24 mouse cellular contexts compared by ENCODE assay signal in the genomic region with DNA sequence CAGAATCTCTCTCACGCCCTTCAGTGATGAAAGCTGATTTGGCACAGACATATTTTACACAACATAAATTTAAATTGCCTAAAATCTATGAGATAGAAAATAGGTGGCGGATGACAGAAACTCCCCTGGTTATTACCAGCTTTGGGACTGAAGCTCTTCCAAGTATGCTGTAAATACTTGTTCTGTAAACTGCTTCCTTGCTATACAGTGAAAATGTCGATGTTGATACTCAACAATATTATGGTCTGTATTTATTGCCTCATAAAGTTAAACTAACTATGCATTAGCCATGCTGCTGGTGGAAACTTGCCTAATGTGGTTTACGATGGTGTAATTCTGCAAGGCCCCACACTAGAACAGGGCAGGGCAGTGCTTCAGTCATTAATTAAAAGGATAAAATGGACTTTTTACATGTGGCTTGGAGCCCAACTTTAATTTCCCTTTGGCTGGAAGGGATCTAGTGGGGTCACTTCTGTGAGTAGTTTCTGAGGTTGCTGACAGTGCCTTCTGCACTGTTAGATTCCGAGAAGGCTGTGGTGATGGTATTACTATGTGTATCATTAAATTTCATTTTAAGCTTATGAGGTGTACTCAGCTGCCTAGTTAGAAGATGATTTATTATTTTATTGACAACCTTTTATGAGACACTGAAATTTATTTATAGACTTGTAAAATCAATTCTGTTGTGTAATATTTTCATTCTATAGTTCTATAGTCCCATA.
A peak's percentile ranks its signal among the peaks of the same experiment; 100 is the strongest.
DNase-seq lines count a peak whose midpoint lies in the region; ATAC-seq and TF ChIP-seq lines count a peak whose summit lies in the region.
"Had no signal": no experiment of that assay in that cellular context is flagged by ENCODE, and none has a peak within 500 bp of the region (broad histone marks: within the 10 kb centered on the region; RNA-seq: fewer than 3 reads in every experiment).

No protein-coding gene starts in this region.

- DNase-seq in kidney, postnatal 0 days (ENCODE audit: low spot score), result peak; percentile 43
- DNase-seq in kidney, postnatal 4 days, result no peak
- no peak for DNase-seq in neural tube, embryonic 10.5 days (ENCODE audit: extremely low spot score, low spot score)
- DNase-seq in gastrocnemius, adult 8-10 months (ENCODE audit: low spot score in 2 of 2), result no peak
- DNase-seq in cerebellum, adult 18-20 months, result no peak
- DNase-seq: adrenal gland, postnatal 14 days; cerebellum, adult 8-10 months; cerebellum, postnatal 36 days; embryo, embryonic 11 days; gastrocnemius, postnatal 10 days; heart, postnatal 4 days; kidney, adult 11 months; liver, postnatal 0 days; thymus, postnatal 14 days had no signal

- TF ChIP-seq CTCF in intestine, postnatal 0 days (IDR thresholded peaks at IDR 0.05; ENCODE audit: low read depth), result no peak
- TF ChIP-seq CTCF in kidney, postnatal 0 days (IDR thresholded peaks at IDR 0.05; ENCODE audit: low read depth), result no peak

- no peak overlapping the region for H3K27ac ChIP-seq in intestine, embryonic 15.5 days
- H3K27ac ChIP-seq in intestine, postnatal 0 days (ENCODE audit: low read depth, low read length), result no peak overlapping the region
- no peak overlapping the region for H3K27ac ChIP-seq in kidney, postnatal 0 days
- H3K27ac ChIP-seq in neural tube, embryonic 12.5 days, result no peak overlapping the region
- H3K27ac ChIP-seq: embryonic facial prominence, embryonic 13.5 days; forebrain, embryonic 12.5 days; heart, embryonic 10.5 days; hindbrain, embryonic 14.5 days had no signal

- no peak overlapping the region for H3K4me3 ChIP-seq in intestine, embryonic 15.5 days (replicated peaks)
- no peak overlapping the region for H3K4me3 ChIP-seq in intestine, postnatal 0 days (ENCODE audit: low read depth, low read length)
- no peak overlapping the region for H3K4me3 ChIP-seq in kidney, postnatal 0 days (replicated peaks; ENCODE audit: low read depth, low read length)
- no peak overlapping the region for H3K4me3 ChIP-seq in neural tube, embryonic 12.5 days
- H3K4me3 ChIP-seq: embryonic facial prominence, embryonic 13.5 days; erythroblast, embryonic 14.5 days; forebrain, embryonic 12.5 days; heart, embryonic 10.5 days had no signal

- no peak overlapping the region for H3K4me2 ChIP-seq in intestine, embryonic 15.5 days (replicated peaks)
- no peak overlapping the region for H3K4me2 ChIP-seq in intestine, postnatal 0 days (replicated peaks; ENCODE audit: low read depth)
- no peak overlapping the region for H3K4me2 ChIP-seq in kidney, postnatal 0 days (ENCODE audit: low read length)
- H3K4me2 ChIP-seq in neural tube, embryonic 12.5 days (replicated peaks), result no peak overlapping the region
- H3K4me2 ChIP-seq: embryonic facial prominence, embryonic 13.5 days; forebrain, embryonic 12.5 days; hindbrain, embryonic 14.5 days; liver, embryonic 11.5 days; midbrain, embryonic 11.5 days had no signal

- 67% methylated on average over 5 of the region's 5 CpGs for WGBS in intestine, embryonic 15.5 days
- 59% methylated on average over 5 of the region's 5 CpGs for WGBS in intestine, postnatal 0 days
- WGBS in kidney, postnatal 0 days, result 41% methylated on average over 5 of the region's 5 CpGs
- 75% methylated on average over 5 of the region's 5 CpGs for WGBS in neural tube, embryonic 12.5 days

- H3K9ac ChIP-seq in intestine, embryonic 15.5 days, result no peak overlapping the region
- H3K9ac ChIP-seq in intestine, postnatal 0 days (ENCODE audit: low read depth, low read length), result no peak overlapping the region
- no peak overlapping the region for H3K9ac ChIP-seq in kidney, postnatal 0 days (ENCODE audit: low read depth, low read length)
- no peak overlapping the region for H3K9ac ChIP-seq in neural tube, embryonic 12.5 days
- H3K9ac ChIP-seq: embryonic facial prominence, embryonic 13.5 days; forebrain, embryonic 12.5 days; hindbrain, embryonic 14.5 days; liver, postnatal 0 days had no signal

- no peaks in the 10 kb centered on the region for H3K36me3 ChIP-seq in intestine, embryonic 15.5 days
- no peaks in the 10 kb centered on the region for H3K36me3 ChIP-seq in intestine, postnatal 0 days (ENCODE audit: control insufficient read depth, insufficient read depth)
- H3K36me3 ChIP-seq in kidney, postnatal 0 days (ENCODE audit: insufficient read depth, low read length), result no peaks in the 10 kb centered on the region
- no peaks in the 10 kb centered on the region for H3K36me3 ChIP-seq in neural tube, embryonic 12.5 days
- H3K36me3 ChIP-seq: embryonic facial prominence, embryonic 13.5 days; forebrain, embryonic 12.5 days; heart, embryonic 10.5 days had no signal

- no peaks in the 10 kb centered on the region for H3K9me3 ChIP-seq in intestine, embryonic 15.5 days
- no peaks in the 10 kb centered on the region for H3K9me3 ChIP-seq in intestine, postnatal 0 days (ENCODE audit: control insufficient read depth)
- no peaks in the 10 kb centered on the region for H3K9me3 ChIP-seq in kidney, postnatal 0 days (replicated peaks; ENCODE audit: low read length)
- no peaks in the 10 kb centered on the region for H3K9me3 ChIP-seq in neural tube, embryonic 12.5 days
- H3K9me3 ChIP-seq: embryonic facial prominence, embryonic 13.5 days; heart, embryonic 10.5 days had no signal

- no peaks in the 10 kb centered on the region for H3K27me3 ChIP-seq in intestine, embryonic 15.5 days (replicated peaks)
- H3K27me3 ChIP-seq in intestine, postnatal 0 days (replicated peaks; ENCODE audit: control insufficient read depth, insufficient read depth, low read length), result no peaks in the 10 kb centered on the region
- no peaks in the 10 kb centered on the region for H3K27me3 ChIP-seq in kidney, postnatal 0 days (ENCODE audit: insufficient read depth, low read length)
- no peaks in the 10 kb centered on the region for H3K27me3 ChIP-seq in neural tube, embryonic 12.5 days (replicated peaks)
- H3K27me3 ChIP-seq: embryonic facial prominence, embryonic 13.5 days; forebrain, embryonic 12.5 days had no signal

- no peaks in the 10 kb centered on the region for H3K4me1 ChIP-seq in intestine, embryonic 15.5 days (replicated peaks)
- H3K4me1 ChIP-seq in intestine, postnatal 0 days (replicated peaks; ENCODE audit: control insufficient read depth, insufficient read depth, low read length), result no peaks in the 10 kb centered on the region
- no peaks in the 10 kb centered on the region for H3K4me1 ChIP-seq in kidney, postnatal 0 days (replicated peaks; ENCODE audit: insufficient read depth, low read length)
- no peaks in the 10 kb centered on the region for H3K4me1 ChIP-seq in neural tube, embryonic 12.5 days
- H3K4me1 ChIP-seq: embryonic facial prominence, embryonic 13.5 days; forebrain, embryonic 12.5 days; heart, embryonic 10.5 days had no signal

- peak; percentile 25; the same call in 1 of the 2 replicates for ATAC-seq in intestine, embryonic 15.5 days
- ATAC-seq in intestine, postnatal 0 days, result no peak
- no peak for ATAC-seq in kidney, postnatal 0 days (replicated peaks; ENCODE audit: low FRiP score, low read depth)
- ATAC-seq in neural tube, embryonic 12.5 days (ENCODE audit: low FRiP score, low read depth), result 0 out of 2 replicates have a peak, but pooled peaks have one; percentile 25
- ATAC-seq: liver, postnatal 0 days had no signal

Comparison
In these comparisons a context has a peak if more than half of its experiments do, and no peak if none do; other contexts are left out.
1. ATAC-seq: peak in intestine, embryonic 15.5 days (single experiment) and neural tube, embryonic 12.5 days (single experiment); none in intestine, postnatal 0 days (single experiment) and kidney, postnatal 0 days (single experiment).